Mouse (Mus musculus): ENCODE results near the gene Gm20388. TPM values are rescaled to one million over a fixed set of nuclear protein-coding genes. Genes with fewer than 3 reads are reported as not detected.
"Not testable (repeated sequence)": the region's sequence is repeated elsewhere in the genome, so short reads cannot be mapped to it uniquely, and the experiment has no call there.

The Gm20388 gene
- total and polyA plus RNA-seq, 3 experiments, result 0.02 to 0.05 TPM; not detected in 1

- TF ChIP-seq CTCF (IDR thresholded peaks at IDR 0.05; ENCODE audit: low read depth, low read length) (no peak), GATA2 (IDR thresholded peaks at IDR 0.05; ENCODE audit: borderline replicate concordance, low read depth, low read length) (no peak), POLR2AphosphoS5 (IDR thresholded peaks at IDR 0.05; ENCODE audit: insufficient replicate concordance, low read depth, low read length) (no peak), GATA1 (IDR thresholded peaks at IDR 0.05; ENCODE audit: borderline replicate concordance, low read length) (no peak), TAL1 (conservative IDR thresholded peaks at IDR 0.05; ENCODE audit: low read depth, low read length) (no peak)
- Histone ChIP-seq H3K27me3 (ENCODE audit: insufficient read depth, low read length) (peaks cover 3% of the 10 kb centered on the region; the same call in 1 of the 2 replicates), H3K4me3 (ENCODE audit: low read depth, low read length) (no peak overlapping the region), H3K4me1 (ENCODE audit: insufficient read depth, low read depth, low read length) (no peaks in the 10 kb centered on the region), H3K36me3 (replicated peaks) (no peaks in the 10 kb centered on the region), H3K9me3 (replicated peaks) (peaks cover 14% of the 10 kb centered on the region)
- DNase-seq (ENCODE audit: low spot score) (no peak), ATAC-seq (ENCODE audit: extremely low read depth, insufficient number of reproducible peaks, low FRiP score, poor library complexity, severe bottlenecking) (no peak)
Measured at GRCm38 (mm10) chr8:123628968-123629755, 3718.5 kb downstream of the Gm20388 start.

GRCm38 (mm10) chr8:123630058-123630457, 3719.4 kb downstream of the Gm20388 start:
- ATAC-seq (ENCODE audit: extremely low read depth, insufficient number of reproducible peaks, low FRiP score, poor library complexity, severe bottlenecking) (no peak), DNase-seq (ENCODE audit: low spot score) (no peak)
- Histone ChIP-seq H3K9me3 (replicated peaks) (peaks cover 10% of the 10 kb centered on the region), H3K27me3 (ENCODE audit: insufficient read depth, low read length) (peaks cover 3% of the 10 kb centered on the region; the same call in 1 of the 2 replicates), H3K4me3 (ENCODE audit: low read depth, low read length) (no peak overlapping the region), H3K36me3 (replicated peaks) (no peaks in the 10 kb centered on the region), H3K4me1 (ENCODE audit: insufficient read depth, low read depth, low read length) (no peaks in the 10 kb centered on the region)
- TF ChIP-seq POLR2AphosphoS5 (IDR thresholded peaks at IDR 0.05; ENCODE audit: insufficient replicate concordance, low read depth, low read length) (no peak), GATA1 (IDR thresholded peaks at IDR 0.05; ENCODE audit: borderline replicate concordance, low read length) (no peak), TAL1 (conservative IDR thresholded peaks at IDR 0.05; ENCODE audit: low read depth, low read length) (no peak), CTCF (IDR thresholded peaks at IDR 0.05; ENCODE audit: low read depth, low read length) (no peak), GATA2 (IDR thresholded peaks at IDR 0.05; ENCODE audit: borderline replicate concordance, low read depth, low read length) (no peak)

GRCm38 (mm10) chr8:123630841-123631251, 3720.2 kb downstream of the Gm20388 start:
- DNase-seq (ENCODE audit: low spot score), result no peak
- ATAC-seq (ENCODE audit: extremely low read depth, insufficient number of reproducible peaks, low FRiP score, poor library complexity, severe bottlenecking), result no peak
- H3K9me3 ChIP-seq (replicated peaks), result peaks cover 13% of the 10 kb centered on the region
- no peaks in the 10 kb centered on the region for H3K4me1 ChIP-seq (ENCODE audit: insufficient read depth, low read depth, low read length)
- no peak for TF ChIP-seq GATA1 (IDR thresholded peaks at IDR 0.05; ENCODE audit: borderline replicate concordance, low read length)
- no peak for TF ChIP-seq TAL1 (conservative IDR thresholded peaks at IDR 0.05; ENCODE audit: low read depth, low read length)
- no peak for TF ChIP-seq CTCF (IDR thresholded peaks at IDR 0.05; ENCODE audit: low read depth, low read length)
- no peak for TF ChIP-seq POLR2AphosphoS5 (IDR thresholded peaks at IDR 0.05; ENCODE audit: insufficient replicate concordance, low read depth, low read length)
- TF ChIP-seq GATA2 (IDR thresholded peaks at IDR 0.05; ENCODE audit: borderline replicate concordance, low read depth, low read length), result no peak
- H3K27me3 ChIP-seq (ENCODE audit: insufficient read depth, low read length), result peaks cover 3% of the 10 kb centered on the region; the same call in 1 of the 2 replicates
- no peaks in the 10 kb centered on the region for H3K36me3 ChIP-seq (replicated peaks)
- H3K4me3 ChIP-seq (ENCODE audit: low read depth, low read length), result no peak overlapping the region

GRCm38 (mm10) chr8:123631746-123632145, 3721.1 kb downstream of the Gm20388 start:
- H3K9me3 ChIP-seq (replicated peaks), result peaks cover 13% of the 10 kb centered on the region
- not testable (repeated sequence) for H3K4me1 ChIP-seq (ENCODE audit: insufficient read depth, low read depth, low read length); ATAC-seq (ENCODE audit: extremely low read depth, insufficient number of reproducible peaks, low FRiP score, poor library complexity, severe bottlenecking); DNase-seq (ENCODE audit: low spot score); H3K36me3 ChIP-seq (replicated peaks); H3K4me3 ChIP-seq (ENCODE audit: low read depth, low read length); H3K27me3 ChIP-seq (ENCODE audit: insufficient read depth, low read length)

- Histone ChIP-seq H3K27me3 (ENCODE audit: insufficient read depth, low read length) (peaks cover 3% of the 10 kb centered on the region; the same call in 1 of the 2 replicates), H3K4me3 (ENCODE audit: low read depth, low read length) (no peak overlapping the region), H3K36me3 (replicated peaks) (no peaks in the 10 kb centered on the region), H3K9me3 (replicated peaks) (peaks cover 13% of the 10 kb centered on the region), H3K4me1 (ENCODE audit: insufficient read depth, low read depth, low read length) (no peaks in the 10 kb centered on the region)
- ATAC-seq (ENCODE audit: extremely low read depth, insufficient number of reproducible peaks, low FRiP score, poor library complexity, severe bottlenecking), result no peak
- no peak for TF ChIP-seq POLR2AphosphoS5 (IDR thresholded peaks at IDR 0.05; ENCODE audit: insufficient replicate concordance, low read depth, low read length)
- no peak for TF ChIP-seq GATA1 (IDR thresholded peaks at IDR 0.05; ENCODE audit: borderline replicate concordance, low read length)
- no peak for TF ChIP-seq GATA2 (IDR thresholded peaks at IDR 0.05; ENCODE audit: borderline replicate concordance, low read depth, low read length)
- no peak for TF ChIP-seq TAL1 (conservative IDR thresholded peaks at IDR 0.05; ENCODE audit: low read depth, low read length)
- TF ChIP-seq CTCF (IDR thresholded peaks at IDR 0.05; ENCODE audit: low read depth, low read length), result no peak
- DNase-seq (ENCODE audit: low spot score), result no peak
Measured at GRCm38 (mm10) chr8:123632257-123632656, 3721.6 kb downstream of the Gm20388 start.

- Histone ChIP-seq H3K4me1 (ENCODE audit: insufficient read depth, low read depth, low read length) (no peaks in the 10 kb centered on the region), H3K27me3 (ENCODE audit: insufficient read depth, low read length) (peaks cover 3% of the 10 kb centered on the region; the same call in 1 of the 2 replicates), H3K36me3 (replicated peaks) (no peaks in the 10 kb centered on the region), H3K9me3 (replicated peaks) (peaks cover 13% of the 10 kb centered on the region), H3K4me3 (ENCODE audit: low read depth, low read length) (no peak overlapping the region)
- no peak for TF ChIP-seq CTCF (IDR thresholded peaks at IDR 0.05; ENCODE audit: low read depth, low read length)
- TF ChIP-seq GATA1 (IDR thresholded peaks at IDR 0.05; ENCODE audit: borderline replicate concordance, low read length), result no peak
- no peak for TF ChIP-seq TAL1 (conservative IDR thresholded peaks at IDR 0.05; ENCODE audit: low read depth, low read length)
- no peak for TF ChIP-seq POLR2AphosphoS5 (IDR thresholded peaks at IDR 0.05; ENCODE audit: insufficient replicate concordance, low read depth, low read length)
- no peak for TF ChIP-seq GATA2 (IDR thresholded peaks at IDR 0.05; ENCODE audit: borderline replicate concordance, low read depth, low read length)
- ATAC-seq (ENCODE audit: extremely low read depth, insufficient number of reproducible peaks, low FRiP score, poor library complexity, severe bottlenecking) (no peak), DNase-seq (ENCODE audit: low spot score) (no peak)
Measured at GRCm38 (mm10) chr8:123633801-123634200, 3723.2 kb downstream of the Gm20388 start.

Data from G1E (cell line).